Mouse (Mus musculus): Measurements from ENCODE around the gene Frmd4b. TPM values are rescaled to one million over a fixed set of nuclear protein-coding genes. Genes with fewer than 3 reads are reported as not detected.

The Frmd4b gene
- polyA plus RNA-seq, 1 experiment: 15.6 TPM

GRCm38 (mm10) chr6:97506141-97506650, 111.1 kb downstream of the Frmd4b start:
- DNase-seq: peak; percentile 36 to 60
- H3K4me1 ChIP-seq (ENCODE audit: control insufficient read depth, insufficient read depth, low read length): no peaks in the 10 kb centered on the region
- WGBS: 14% methylated on average over 15 of the region's 15 CpGs
- H3K4me3 ChIP-seq (replicated peaks; ENCODE audit: insufficient read depth, low read depth, low read length): no peak overlapping the region
- TF ChIP-seq CTCF (IDR thresholded peaks at IDR 0.05; ENCODE audit: borderline replicate concordance, insufficient read depth, low read depth, low read length): no peak
- TF ChIP-seq POLR2A (IDR thresholded peaks at IDR 0.05; ENCODE audit: borderline replicate concordance, insufficient read depth, low read length): no peak
- no peaks in the 10 kb centered on the region for H3K27me3 ChIP-seq (ENCODE audit: control insufficient read depth, insufficient read depth, low read length)
- no peak overlapping the region for H3K27ac ChIP-seq (ENCODE audit: insufficient read depth, low read length)

GRCm38 (mm10) chr6:97504673-97505072, 112.7 kb downstream of the Frmd4b start:
- WGBS: 96% methylated on average over 5 of the region's 5 CpGs
- no peaks in the 10 kb centered on the region for H3K4me1 ChIP-seq (ENCODE audit: control insufficient read depth, insufficient read depth, low read length)
- H3K27ac ChIP-seq (ENCODE audit: insufficient read depth, low read length): no peak overlapping the region
- no peak overlapping the region for H3K4me3 ChIP-seq (replicated peaks; ENCODE audit: insufficient read depth, low read depth, low read length)
- TF ChIP-seq POLR2A (IDR thresholded peaks at IDR 0.05; ENCODE audit: borderline replicate concordance, insufficient read depth, low read length): no peak
- no peak for TF ChIP-seq CTCF (IDR thresholded peaks at IDR 0.05; ENCODE audit: borderline replicate concordance, insufficient read depth, low read depth, low read length)
- H3K27me3 ChIP-seq (ENCODE audit: control insufficient read depth, insufficient read depth, low read length): no peaks in the 10 kb centered on the region
- DNase-seq: no peak

- DNase-seq: no peak
- TF ChIP-seq CTCF (IDR thresholded peaks at IDR 0.05; ENCODE audit: borderline replicate concordance, insufficient read depth, low read depth, low read length) (no peak), POLR2A (IDR thresholded peaks at IDR 0.05; ENCODE audit: borderline replicate concordance, insufficient read depth, low read length) (no peak)
- H3K4me1 ChIP-seq (ENCODE audit: control insufficient read depth, insufficient read depth, low read length): no peaks in the 10 kb centered on the region
- H3K4me3 ChIP-seq (replicated peaks; ENCODE audit: insufficient read depth, low read depth, low read length): no peak overlapping the region
- no peak overlapping the region for H3K27ac ChIP-seq (ENCODE audit: insufficient read depth, low read length)
- no peaks in the 10 kb centered on the region; the same call in 1 of the 2 replicates for H3K27me3 ChIP-seq (ENCODE audit: control insufficient read depth, insufficient read depth, low read length)
- WGBS: 93% methylated on average over 7 of the region's 7 CpGs
Measured at GRCm38 (mm10) chr6:97501000-97501399, 116.3 kb downstream of the Frmd4b start.

GRCm38 (mm10) chr6:97500246-97500645, 117.1 kb downstream of the Frmd4b start:
- TF ChIP-seq CTCF (IDR thresholded peaks at IDR 0.05; ENCODE audit: borderline replicate concordance, insufficient read depth, low read depth, low read length): no peak
- TF ChIP-seq POLR2A (IDR thresholded peaks at IDR 0.05; ENCODE audit: borderline replicate concordance, insufficient read depth, low read length): no peak
- Histone ChIP-seq H3K27ac (ENCODE audit: insufficient read depth, low read length) (no peak overlapping the region), H3K4me3 (replicated peaks; ENCODE audit: insufficient read depth, low read depth, low read length) (no peak overlapping the region), H3K27me3 (ENCODE audit: control insufficient read depth, insufficient read depth, low read length) (no peaks in the 10 kb centered on the region; the same call in 1 of the 2 replicates), H3K4me1 (ENCODE audit: control insufficient read depth, insufficient read depth, low read length) (no peaks in the 10 kb centered on the region)
- DNase-seq: no peak
- 89% methylated on average over 6 of the region's 6 CpGs for WGBS

- no peak for TF ChIP-seq CTCF (IDR thresholded peaks at IDR 0.05; ENCODE audit: borderline replicate concordance, insufficient read depth, low read depth, low read length)
- TF ChIP-seq POLR2A (IDR thresholded peaks at IDR 0.05; ENCODE audit: borderline replicate concordance, insufficient read depth, low read length): no peak
- Histone ChIP-seq H3K27me3 (ENCODE audit: control insufficient read depth, insufficient read depth, low read length) (no peaks in the 10 kb centered on the region; the same call in 1 of the 2 replicates), H3K27ac (ENCODE audit: insufficient read depth, low read length) (no peak overlapping the region), H3K4me3 (replicated peaks; ENCODE audit: insufficient read depth, low read depth, low read length) (no peak overlapping the region), H3K4me1 (ENCODE audit: control insufficient read depth, insufficient read depth, low read length) (no peaks in the 10 kb centered on the region)
- 82% methylated on average over 1 of the region's 1 CpGs for WGBS
- no peak for DNase-seq
Measured at GRCm38 (mm10) chr6:97496002-97496401, 121.3 kb downstream of the Frmd4b start.

GRCm38 (mm10) chr6:97491065-97491464, 126.3 kb downstream of the Frmd4b start:
- Histone ChIP-seq H3K27me3 (ENCODE audit: control insufficient read depth, insufficient read depth, low read length) (no peaks in the 10 kb centered on the region; the same call in 1 of the 2 replicates), H3K4me1 (ENCODE audit: control insufficient read depth, insufficient read depth, low read length) (peaks cover 2% of the 10 kb centered on the region), H3K4me3 (replicated peaks; ENCODE audit: insufficient read depth, low read depth, low read length) (no peak overlapping the region), H3K27ac (ENCODE audit: insufficient read depth, low read length) (no peak overlapping the region)
- TF ChIP-seq POLR2A (IDR thresholded peaks at IDR 0.05; ENCODE audit: borderline replicate concordance, insufficient read depth, low read length): no peak
- no peak for TF ChIP-seq CTCF (IDR thresholded peaks at IDR 0.05; ENCODE audit: borderline replicate concordance, insufficient read depth, low read depth, low read length)
- no peak for DNase-seq
- 93% methylated on average over 5 of the region's 5 CpGs for WGBS

- peak in 1 of 2 experiments; percentile 14 for DNase-seq
- TF ChIP-seq POLR2A (IDR thresholded peaks at IDR 0.05; ENCODE audit: borderline replicate concordance, insufficient read depth, low read length): no peak
- no peak for TF ChIP-seq CTCF (IDR thresholded peaks at IDR 0.05; ENCODE audit: borderline replicate concordance, insufficient read depth, low read depth, low read length)
- H3K4me3 ChIP-seq (replicated peaks; ENCODE audit: insufficient read depth, low read depth, low read length): no peak overlapping the region
- H3K27ac ChIP-seq (ENCODE audit: insufficient read depth, low read length): no peak overlapping the region
- peaks cover 5% of the 10 kb centered on the region for H3K4me1 ChIP-seq (ENCODE audit: control insufficient read depth, insufficient read depth, low read length)
- 37% methylated on average over 7 of the region's 7 CpGs for WGBS
- no peaks in the 10 kb centered on the region for H3K27me3 ChIP-seq (ENCODE audit: control insufficient read depth, insufficient read depth, low read length)
Measured at GRCm38 (mm10) chr6:97488821-97489220, 128.5 kb downstream of the Frmd4b start.

GRCm38 (mm10) chr6:97488280-97488679, 129.1 kb downstream of the Frmd4b start:
- Histone ChIP-seq H3K4me3 (replicated peaks; ENCODE audit: insufficient read depth, low read depth, low read length) (peak overlapping the region; percentile 69), H3K27me3 (ENCODE audit: control insufficient read depth, insufficient read depth, low read length) (no peaks in the 10 kb centered on the region), H3K27ac (ENCODE audit: insufficient read depth, low read length) (no peak overlapping the region), H3K4me1 (ENCODE audit: control insufficient read depth, insufficient read depth, low read length) (peaks cover 5% of the 10 kb centered on the region)
- DNase-seq: peak in 1 of 2 experiments; percentile 15
- TF ChIP-seq CTCF (IDR thresholded peaks at IDR 0.05; ENCODE audit: borderline replicate concordance, insufficient read depth, low read depth, low read length) (no peak), POLR2A (IDR thresholded peaks at IDR 0.05; ENCODE audit: borderline replicate concordance, insufficient read depth, low read length) (no peak)
- 8% methylated on average over 8 of the region's 8 CpGs for WGBS

Measured in cerebellum, adult 2 months (tissue).